Mouse (Mus musculus): ENCODE measurements around the gene Aoc1. TPM values are rescaled to one million over a fixed set of nuclear protein-coding genes. Genes with fewer than 3 reads are reported as not detected.

Gene Aoc1
- total and polyA plus RNA-seq, 2 experiments from 2014 or later: 0.11 to 0.42 TPM

GRCm38 (mm10) chr6:48833515-48833914, 39.2 kb upstream of the Aoc1 start:
- H3K4me1 ChIP-seq (ENCODE audit: insufficient read depth, low read length): no peaks in the 10 kb centered on the region
- DNase-seq (ENCODE audit: low spot score) (no peak), ATAC-seq (no peak)
- 93% methylated on average over 4 of the region's 4 CpGs for WGBS
- no peak overlapping the region for H3K27ac ChIP-seq
- H3K9ac ChIP-seq (replicated peaks; ENCODE audit: low read length): no peak overlapping the region
- no peak overlapping the region for H3K4me3 ChIP-seq (ENCODE audit: low read length)
- H3K27me3 ChIP-seq (ENCODE audit: insufficient read depth, low read length): no peaks in the 10 kb centered on the region
- TF ChIP-seq CTCF (IDR thresholded peaks at IDR 0.05; ENCODE audit: low read depth): no peak
- peaks cover 10% of the 10 kb centered on the region; the same call in 1 of the 2 replicates for H3K36me3 ChIP-seq (ENCODE audit: insufficient read depth, low read length)
- H3K4me2 ChIP-seq (ENCODE audit: low read depth, low read length): no peak overlapping the region
- no peaks in the 10 kb centered on the region for H3K9me3 ChIP-seq (ENCODE audit: low read length)

GRCm38 (mm10) chr6:48835241-48835640, 37.5 kb upstream of the Aoc1 start:
- H3K9me3 ChIP-seq (ENCODE audit: low read length): no peaks in the 10 kb centered on the region
- no peak overlapping the region for H3K4me2 ChIP-seq (ENCODE audit: low read depth, low read length)
- WGBS: 85% methylated on average over 5 of the region's 5 CpGs
- no peak overlapping the region for H3K27ac ChIP-seq
- peaks cover 3% of the 10 kb centered on the region; the same call in 1 of the 2 replicates for H3K4me1 ChIP-seq (ENCODE audit: insufficient read depth, low read length)
- H3K36me3 ChIP-seq (ENCODE audit: insufficient read depth, low read length): peaks cover 10% of the 10 kb centered on the region; the same call in 1 of the 2 replicates
- no peak for TF ChIP-seq CTCF (IDR thresholded peaks at IDR 0.05; ENCODE audit: low read depth)
- ATAC-seq (no peak), DNase-seq (ENCODE audit: low spot score) (no peak)
- no peaks in the 10 kb centered on the region for H3K27me3 ChIP-seq (ENCODE audit: insufficient read depth, low read length)
- H3K9ac ChIP-seq (replicated peaks; ENCODE audit: low read length): no peak overlapping the region
- no peak overlapping the region for H3K4me3 ChIP-seq (ENCODE audit: low read length)

- DNase-seq (ENCODE audit: low spot score) (no peak), ATAC-seq (no peak)
- Histone ChIP-seq H3K4me2 (ENCODE audit: low read depth, low read length) (no peak overlapping the region), H3K4me1 (ENCODE audit: insufficient read depth, low read length) (peaks cover 6% of the 10 kb centered on the region; the same call in 1 of the 2 replicates), H3K27ac (no peak overlapping the region), H3K9ac (replicated peaks; ENCODE audit: low read length) (no peak overlapping the region), H3K4me3 (ENCODE audit: low read length) (no peak overlapping the region), H3K27me3 (ENCODE audit: insufficient read depth, low read length) (no peaks in the 10 kb centered on the region), H3K36me3 (ENCODE audit: insufficient read depth, low read length) (peaks cover 10% of the 10 kb centered on the region; the same call in 1 of the 2 replicates), H3K9me3 (ENCODE audit: low read length) (no peaks in the 10 kb centered on the region)
- no peak for TF ChIP-seq CTCF (IDR thresholded peaks at IDR 0.05; ENCODE audit: low read depth)
- WGBS: 88% methylated on average over 5 of the region's 5 CpGs
Measured at GRCm38 (mm10) chr6:48836146-48836545, 36.5 kb upstream of the Aoc1 start.

GRCm38 (mm10) chr6:48837516-48837915, 35.2 kb upstream of the Aoc1 start:
- Histone ChIP-seq H3K4me3 (ENCODE audit: low read length) (no peak overlapping the region), H3K27ac (no peak overlapping the region), H3K36me3 (ENCODE audit: insufficient read depth, low read length) (peaks cover 10% of the 10 kb centered on the region; the same call in 1 of the 2 replicates), H3K4me2 (ENCODE audit: low read depth, low read length) (no peak overlapping the region), H3K27me3 (ENCODE audit: insufficient read depth, low read length) (no peaks in the 10 kb centered on the region), H3K9ac (replicated peaks; ENCODE audit: low read length) (no peak overlapping the region), H3K9me3 (ENCODE audit: low read length) (no peaks in the 10 kb centered on the region), H3K4me1 (ENCODE audit: insufficient read depth, low read length) (peaks cover 11% of the 10 kb centered on the region)
- DNase-seq (ENCODE audit: low spot score): no peak
- TF ChIP-seq CTCF (IDR thresholded peaks at IDR 0.05; ENCODE audit: low read depth): no peak
- no peak for ATAC-seq
- 83% methylated on average over 7 of the region's 7 CpGs for WGBS

GRCm38 (mm10) chr6:48838321-48839080, 34.2 kb upstream of the Aoc1 start:
- Histone ChIP-seq H3K4me1 (ENCODE audit: insufficient read depth, low read length) (peaks cover 11% of the 10 kb centered on the region), H3K27me3 (ENCODE audit: insufficient read depth, low read length) (no peaks in the 10 kb centered on the region), H3K27ac (no peak overlapping the region), H3K36me3 (ENCODE audit: insufficient read depth, low read length) (peaks cover 4% of the 10 kb centered on the region; the same call in 1 of the 2 replicates), H3K9ac (replicated peaks; ENCODE audit: low read length) (no peak overlapping the region), H3K9me3 (ENCODE audit: low read length) (no peaks in the 10 kb centered on the region), H3K4me3 (ENCODE audit: low read length) (no peak overlapping the region), H3K4me2 (ENCODE audit: low read depth, low read length) (peak overlapping the region; percentile 62; the same call in 1 of the 2 replicates)
- TF ChIP-seq CTCF (IDR thresholded peaks at IDR 0.05; ENCODE audit: low read depth): no peak
- 76% methylated on average over 6 of the region's 6 CpGs for WGBS
- ATAC-seq (no peak), DNase-seq (ENCODE audit: low spot score) (no peak)

GRCm38 (mm10) chr6:48840371-48840969, 32.2 kb upstream of the Aoc1 start, which contains the start of gene Tmem176a:
TSS of gene Tmem176a (plus strand) at chr6:48840919.
- DNase-seq (ENCODE audit: low spot score) (peak; percentile 66), ATAC-seq (peak; percentile 38)
- peak within 1 kb of the TSS; percentile 62 for H3K4me2 ChIP-seq (ENCODE audit: low read depth, low read length)
- H3K27me3 ChIP-seq (ENCODE audit: insufficient read depth, low read length): no peaks in the 10 kb centered on the region
- peak within 1 kb of the TSS; percentile 34 for H3K4me3 ChIP-seq (ENCODE audit: low read length)
- H3K4me1 ChIP-seq (ENCODE audit: insufficient read depth, low read length): peaks cover 11% of the 10 kb centered on the region
- TF ChIP-seq CTCF (IDR thresholded peaks at IDR 0.05; ENCODE audit: low read depth): no peak
- no peaks in the 10 kb centered on the region for H3K36me3 ChIP-seq (ENCODE audit: insufficient read depth, low read length)
- H3K9ac ChIP-seq (replicated peaks; ENCODE audit: low read length): peak within 1 kb of the TSS; percentile 51
- 21% methylated on average over 7 of the region's 7 CpGs for WGBS
- H3K9me3 ChIP-seq (ENCODE audit: low read length): no peaks in the 10 kb centered on the region
- H3K27ac ChIP-seq: peak within 1 kb of the TSS; percentile 85
